Mouse (Mus musculus) testis, adult 2 months (tissue): ENCODE results near the gene Thoc5. TPM values are rescaled to one million over a fixed set of nuclear protein-coding genes. Genes with fewer than 3 reads are reported as not detected.
A peak's percentile ranks its signal among the peaks of the same experiment; 100 is the strongest.

Experiments
- H3K27ac ChIP-seq: fragments of 200-500 bp; 2 replicates; pipeline ENCODE4 v1.5.1; 2012; ENCODE audit warnings: low read depth, low read length; ENCODE audit not compliant: control insufficient read depth, insufficient read depth
- H3K27me3 ChIP-seq: fragments of 200-500 bp; 2 replicates; pipeline ENCODE4 v1.6.1; 2012; ENCODE audit warnings: mild to moderate bottlenecking, low read length, moderate library complexity; ENCODE audit not compliant: control insufficient read depth, insufficient read depth
- H3K36me3 ChIP-seq: fragments of 200-500 bp; 2 replicates; pipeline ENCODE4 v1.6.1; 2012; ENCODE audit warnings: mild to moderate bottlenecking, low read length; ENCODE audit not compliant: control insufficient read depth, insufficient read depth
- H3K4me1 ChIP-seq: fragments of 200-500 bp; 2 replicates; pipeline ENCODE4 v1.6.1; 2012; ENCODE audit warnings: low read length; ENCODE audit not compliant: control insufficient read depth, insufficient read depth
- H3K4me3 ChIP-seq: fragments of 200-500 bp; 2 replicates; pipeline ENCODE4 v1.5.1; 2012; ENCODE audit warnings: low read depth, mild to moderate bottlenecking, low read length, moderate library complexity, mixed read lengths; ENCODE audit not compliant: control insufficient read depth
- CTCF ChIP-seq: fragments of 200-500 bp; IDR thresholded peaks from 2 replicates; pipeline ENCODE4 v1.5.1; 2012; ENCODE audit warnings: low read depth, mild to moderate bottlenecking, inconsistent platforms, low read length, moderate library complexity; ENCODE audit not compliant: control insufficient read depth, insufficient read depth, insufficient replicate concordance
- POLR2A ChIP-seq: fragments of 200-500 bp; IDR thresholded peaks from 2 replicates; pipeline ENCODE4 v1.6.1; 2012; ENCODE audit warnings: low read depth, mild to moderate bottlenecking, inconsistent platforms, low read length, moderate library complexity; ENCODE audit not compliant: control insufficient read depth
- polyA plus RNA-seq: library from polyadenylated mRNA; depleted of rRNA; stranded (reverse); fragments of >200 nt; gene quantifications from 2 replicates; pipeline ENCODE4 v1.2.3, GENCODE M21; 2012

The Thoc5 gene
- polyA plus RNA-seq, 1 experiment, result 69.3 TPM

GRCm38 (mm10) chr11:4963099-4963808 lies 68.1 kb downstream of the Thoc5 start:
- Histone ChIP-seq H3K27ac (no peak overlapping the region), H3K27me3 (no peaks in the 10 kb centered on the region), H3K4me1 (no peaks in the 10 kb centered on the region), H3K4me3 (no peak overlapping the region), H3K36me3 (no peaks in the 10 kb centered on the region)
- no peak for TF ChIP-seq POLR2A
- TF ChIP-seq CTCF, result no peak

GRCm38 (mm10) chr11:4966325-4966724 lies 71.2 kb downstream of the Thoc5 start:
- TF ChIP-seq CTCF, result no peak
- peaks cover 4% of the 10 kb centered on the region for H3K4me1 ChIP-seq
- no peak overlapping the region for H3K4me3 ChIP-seq
- no peaks in the 10 kb centered on the region for H3K27me3 ChIP-seq
- no peaks in the 10 kb centered on the region for H3K36me3 ChIP-seq
- no peak overlapping the region for H3K27ac ChIP-seq

DNA sequence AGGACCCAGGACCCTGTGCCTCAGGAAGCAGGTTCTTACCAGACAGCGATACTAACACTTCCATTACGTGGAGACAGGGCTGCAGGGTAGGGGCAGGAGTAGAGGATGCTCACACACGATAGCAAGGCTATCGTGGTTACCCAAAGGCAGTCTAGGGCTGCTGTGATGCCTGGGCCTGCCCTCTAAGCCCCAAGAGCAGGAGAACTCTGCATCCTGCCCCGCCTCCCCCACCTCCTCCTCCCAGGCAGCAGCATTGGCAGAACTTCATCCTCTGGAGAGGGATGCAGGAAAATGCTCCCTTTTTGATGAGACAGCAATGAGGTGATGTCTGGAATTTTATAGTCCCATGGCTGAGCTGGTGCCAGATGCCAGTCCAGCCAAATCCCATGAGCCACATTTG lies 71.8 kb downstream of the Thoc5 start:
- Histone ChIP-seq H3K27me3 (no peaks in the 10 kb centered on the region), H3K4me1 (peaks cover 4% of the 10 kb centered on the region), H3K27ac (no peak overlapping the region), H3K36me3 (no peaks in the 10 kb centered on the region), H3K4me3 (no peak overlapping the region)
- TF ChIP-seq POLR2A, result no peak

DNA sequence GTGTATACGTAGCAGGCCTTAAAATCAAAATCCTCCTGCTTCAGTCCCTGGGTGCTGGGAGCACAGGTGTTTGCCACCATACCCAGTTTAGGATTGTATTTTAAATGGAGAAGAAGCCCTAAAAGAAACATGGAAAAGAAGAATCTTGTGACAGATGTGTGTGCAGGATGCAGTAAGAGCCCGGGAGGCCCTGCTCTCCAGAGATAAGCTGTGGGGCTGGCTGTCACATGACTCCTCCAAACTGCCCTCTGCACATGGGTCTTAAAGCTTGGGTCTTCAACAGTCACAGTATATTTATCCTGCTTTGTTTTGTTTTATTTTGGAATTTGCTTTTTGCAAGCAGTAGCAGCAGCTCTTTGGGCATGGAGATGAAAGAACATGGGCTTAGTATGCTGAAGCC lies 72.4 kb downstream of the Thoc5 start:
- no peak overlapping the region for H3K4me3 ChIP-seq
- no peak overlapping the region for H3K27ac ChIP-seq
- H3K27me3 ChIP-seq, result no peaks in the 10 kb centered on the region
- peaks cover 4% of the 10 kb centered on the region for H3K4me1 ChIP-seq
- TF ChIP-seq CTCF (no peak), POLR2A (no peak)
- H3K36me3 ChIP-seq, result no peaks in the 10 kb centered on the region

GRCm38 (mm10) chr11:4968376-4968775 lies 73.3 kb downstream of the Thoc5 start:
- H3K4me1 ChIP-seq, result peaks cover 4% of the 10 kb centered on the region
- H3K27me3 ChIP-seq, result no peaks in the 10 kb centered on the region
- no peak overlapping the region for H3K4me3 ChIP-seq
- TF ChIP-seq POLR2A, result no peak
- no peak for TF ChIP-seq CTCF
- no peak overlapping the region for H3K27ac ChIP-seq
- no peaks in the 10 kb centered on the region for H3K36me3 ChIP-seq

- TF ChIP-seq POLR2A (no peak), CTCF (peak; percentile 76; the same call in 1 of the 2 replicates)
- Histone ChIP-seq H3K36me3 (no peaks in the 10 kb centered on the region), H3K27me3 (no peaks in the 10 kb centered on the region), H3K4me1 (peaks cover 4% of the 10 kb centered on the region), H3K4me3 (peak overlapping the region; percentile 85), H3K27ac (no peak overlapping the region)
Measured at GRCm38 (mm10) chr11:4972967-4973870, 78.1 kb downstream of the Thoc5 start.

DNA sequence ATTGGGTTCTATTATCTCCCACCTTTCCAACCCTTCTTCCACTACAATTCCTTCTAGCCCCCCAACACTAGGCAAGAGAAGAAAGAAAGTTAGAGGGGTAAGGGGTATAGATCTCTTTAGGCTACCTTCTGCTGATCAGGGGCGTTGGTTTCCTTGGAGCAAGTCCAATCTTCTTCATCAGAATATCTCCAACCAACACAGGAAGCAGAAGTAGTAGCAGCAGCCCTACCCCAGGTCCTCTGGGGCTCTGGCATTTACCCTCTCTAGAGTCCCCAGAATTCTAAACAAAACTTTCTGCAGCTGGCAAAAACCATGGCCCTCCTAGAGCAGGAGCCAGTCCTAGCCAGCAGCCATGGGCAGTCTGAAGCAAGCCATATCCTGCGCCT lies 78.7 kb downstream of the Thoc5 start:
- Histone ChIP-seq H3K36me3 (no peaks in the 10 kb centered on the region), H3K27ac (no peak overlapping the region), H3K4me1 (peaks cover 4% of the 10 kb centered on the region), H3K4me3 (no peak overlapping the region), H3K27me3 (no peaks in the 10 kb centered on the region)
- no peak for TF ChIP-seq CTCF
- TF ChIP-seq POLR2A, result no peak
